Mouse (Mus musculus) forebrain, embryonic 13.5 days (tissue): ENCODE results near the gene Gtf3a. TPM values are rescaled to one million over a fixed set of nuclear protein-coding genes. Genes with fewer than 3 reads are reported as not detected.

Experiments
- ATAC-seq: fragments of 200-750 bp; cut with Nextera tagmentation; 2 replicates; pipeline ENCODE4 v1.8.0; 2017
- H3K27ac ChIP-seq: fragments of 300-500 bp; sonication (generic); 2 replicates; pipeline ENCODE4 v1.5.1; 2015; ENCODE audit warnings: inconsistent platforms, mild to moderate bottlenecking, moderate library complexity
- H3K27me3 ChIP-seq: fragments of 300-500 bp; sonication (generic); 2 replicates; pipeline ENCODE4 v1.6.1; 2015; ENCODE audit warnings: mild to moderate bottlenecking, inconsistent platforms
- H3K36me3 ChIP-seq: fragments of 300-500 bp; sonication (generic); 2 replicates; pipeline ENCODE4 v1.6.1; 2015; ENCODE audit warnings: mild to moderate bottlenecking, inconsistent platforms; ENCODE audit not compliant: poor library complexity, severe bottlenecking
- H3K4me1 ChIP-seq: fragments of 300-500 bp; sonication (generic); 2 replicates; pipeline ENCODE4 v1.6.1; 2015; ENCODE audit warnings: inconsistent platforms
- H3K4me2 ChIP-seq: fragments of 300-500 bp; sonication (generic); 2 replicates; pipeline ENCODE4 v1.6.1; 2015; ENCODE audit warnings: inconsistent platforms, mild to moderate bottlenecking, moderate library complexity
- H3K4me3 ChIP-seq: fragments of 300-500 bp; sonication (generic); 2 replicates; pipeline ENCODE4 v1.5.1; 2015; ENCODE audit warnings: mild to moderate bottlenecking, inconsistent platforms
- H3K9ac ChIP-seq: fragments of 300-500 bp; sonication (generic); 2 replicates; pipeline ENCODE4 v1.6.1; 2015; ENCODE audit warnings: mild to moderate bottlenecking, inconsistent platforms
- H3K9me3 ChIP-seq: fragments of 300-500 bp; sonication (generic); replicated peaks from 2 replicates; pipeline ENCODE4 v1.6.1; 2016; ENCODE audit warnings: inconsistent platforms
- WGBS: fragments of 180-500 bp; shearing (Covaris S2); methylation state at CpG from one replicate; pipeline ENCODE4 v1.1.7; 2015; 5-methylcytosine and 5-hydroxymethylcytosine counted together
- polyA plus RNA-seq: library from polyadenylated mRNA; unstranded; fragments of >200 nt; fragmentation: Nextera tagmentation; extraction: Ambion mirVana; gene quantifications from 2 replicates; pipeline ENCODE4 v1.2.1, GENCODE M21; 2015

Gtf3a gene
- polyA plus RNA-seq, 1 experiment from 2014 or later, result 107 TPM

DNA sequence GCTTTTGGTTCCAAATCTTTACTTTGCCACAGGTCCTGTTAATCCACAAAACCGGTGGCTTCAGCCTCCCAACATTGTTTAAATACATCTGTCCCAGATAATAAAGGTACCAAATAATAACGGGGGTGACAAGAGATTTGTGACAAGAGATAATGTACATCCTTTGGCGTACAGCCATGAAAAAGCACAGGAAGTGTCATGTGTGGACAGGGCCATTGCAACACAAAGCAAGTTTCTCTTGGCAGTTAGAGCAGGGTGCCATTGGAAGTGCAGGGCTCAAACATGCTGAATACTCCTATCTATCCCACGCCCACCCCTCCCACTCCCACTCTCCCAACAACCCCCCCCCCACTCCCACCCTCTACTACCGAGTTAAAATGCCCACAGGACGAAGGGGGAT, 46.5 kb downstream of the Gtf3a start:
- ATAC-seq, result no peak
- Histone ChIP-seq H3K9me3 (no peaks in the 10 kb centered on the region), H3K4me2 (no peak overlapping the region), H3K9ac (no peak overlapping the region), H3K36me3 (no peaks in the 10 kb centered on the region), H3K4me3 (no peak overlapping the region), H3K27me3 (peaks cover 15% of the 10 kb centered on the region; the same call in 1 of the 2 replicates), H3K4me1 (no peaks in the 10 kb centered on the region), H3K27ac (no peak overlapping the region)
- 74% methylated on average over 6 of the region's 6 CpGs for WGBS

- no peaks in the 10 kb centered on the region for H3K9me3 ChIP-seq
- H3K9ac ChIP-seq, result no peak overlapping the region
- H3K36me3 ChIP-seq, result no peaks in the 10 kb centered on the region
- no peak overlapping the region for H3K27ac ChIP-seq
- H3K27me3 ChIP-seq, result peaks cover 7% of the 10 kb centered on the region; the same call in 1 of the 2 replicates
- H3K4me2 ChIP-seq, result no peak overlapping the region
- no peak overlapping the region for H3K4me3 ChIP-seq
- no peaks in the 10 kb centered on the region for H3K4me1 ChIP-seq
- ATAC-seq, result no peak
- 81% methylated on average over 7 of the region's 7 CpGs for WGBS
Observed at GRCm38 (mm10) chr5:146996812-146997211, 48.4 kb downstream of the Gtf3a start.

DNA sequence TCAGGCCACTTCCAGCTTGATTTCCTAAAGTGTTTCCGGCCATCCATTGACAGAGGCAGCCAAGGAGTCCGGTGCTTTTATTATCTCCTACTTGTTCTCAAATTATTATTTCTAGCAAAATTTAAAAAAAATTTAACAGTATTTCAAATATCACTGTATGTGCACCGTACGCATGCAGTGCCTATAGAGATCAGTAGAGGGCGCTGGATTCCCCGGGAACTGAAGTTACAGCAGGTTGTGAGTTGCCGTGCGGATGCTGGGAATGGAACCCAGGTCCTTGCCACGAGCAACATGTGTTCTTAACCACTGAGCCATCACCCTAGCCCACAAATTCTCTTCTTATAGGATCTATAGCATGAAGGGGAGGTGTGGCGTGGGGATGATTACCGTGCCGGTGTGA, 50.3 kb downstream of the Gtf3a start:
- Histone ChIP-seq H3K36me3 (no peaks in the 10 kb centered on the region), H3K27ac (no peak overlapping the region), H3K4me2 (no peak overlapping the region), H3K4me1 (no peaks in the 10 kb centered on the region), H3K9me3 (peaks cover 5% of the 10 kb centered on the region; the same call in 1 of the 2 replicates), H3K9ac (no peak overlapping the region), H3K27me3 (no peaks in the 10 kb centered on the region), H3K4me3 (no peak overlapping the region)
- 92% methylated on average over 12 of the region's 12 CpGs for WGBS
- ATAC-seq, result no peak

DNA sequence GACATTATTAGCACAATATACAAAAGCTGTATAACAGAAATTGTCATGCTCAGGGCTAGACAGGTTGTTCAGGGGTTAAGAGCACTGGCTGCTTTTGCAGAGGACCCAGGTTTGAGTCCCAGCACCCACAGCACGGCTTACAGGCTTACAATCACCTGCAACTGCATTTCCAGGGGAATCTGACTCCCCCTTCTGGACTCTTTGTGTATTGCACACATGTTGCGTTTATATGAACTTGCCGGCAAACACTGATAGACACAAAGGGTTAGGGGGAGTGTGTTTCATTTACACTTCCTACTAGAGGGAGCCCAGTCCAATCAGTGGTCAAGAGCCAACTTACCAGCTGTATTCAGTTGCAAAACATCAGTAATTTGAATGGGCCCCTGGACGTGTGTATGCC, 52.9 kb downstream of the Gtf3a start:
- Histone ChIP-seq H3K4me2 (no peak overlapping the region), H3K9ac (no peak overlapping the region), H3K9me3 (peaks cover 6% of the 10 kb centered on the region; the same call in 1 of the 2 replicates), H3K36me3 (no peaks in the 10 kb centered on the region), H3K4me1 (no peaks in the 10 kb centered on the region), H3K27me3 (no peaks in the 10 kb centered on the region), H3K4me3 (no peak overlapping the region), H3K27ac (no peak overlapping the region)
- WGBS, result 83% methylated on average over 4 of the region's 4 CpGs
- ATAC-seq, result no peak

DNA sequence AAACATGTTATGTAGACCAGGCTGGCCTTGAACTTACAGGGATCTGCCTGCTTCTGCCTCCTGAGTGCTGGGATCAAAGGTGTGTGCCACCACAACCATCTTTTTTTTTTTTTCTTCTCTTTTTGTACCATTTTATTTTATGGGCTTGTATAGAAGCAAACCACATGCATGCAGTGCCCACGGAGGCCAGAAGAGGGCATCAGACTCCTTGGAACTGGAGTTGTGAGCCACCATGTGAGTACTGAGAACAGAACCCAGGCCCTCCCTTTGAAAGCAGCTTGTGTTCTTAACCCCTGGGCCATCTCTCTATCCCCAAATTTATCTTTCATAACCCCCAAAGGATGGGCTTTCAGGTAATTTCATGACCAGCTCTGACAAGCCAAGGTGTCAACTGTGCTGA, 54.8 kb downstream of the Gtf3a start:
- Histone ChIP-seq H3K27me3 (0 out of 2 replicates have a peak, but pooled peaks cover 2% of the 10 kb centered on the region), H3K27ac (no peak overlapping the region), H3K9ac (no peak overlapping the region), H3K4me3 (no peak overlapping the region), H3K9me3 (peaks cover 6% of the 10 kb centered on the region; the same call in 1 of the 2 replicates), H3K36me3 (no peaks in the 10 kb centered on the region), H3K4me2 (no peak overlapping the region), H3K4me1 (no peaks in the 10 kb centered on the region)
- no peak for ATAC-seq
- WGBS, result 53% methylated on average over 1 of the region's 1 CpGs

Other genes starting within 250 kb of the Gtf3a start
- 11.0 and 13.5 TPM in 2 replicates for gene Usp12, start 153.7 kb upstream of the Gtf3a start, polyA plus RNA-seq
- gene Rpl21, start 115.8 kb upstream of the Gtf3a start, polyA plus RNA-seq, result 427 and 455 TPM in 2 replicates
- gene Rasl11a, start 103.6 kb upstream of the Gtf3a start, polyA plus RNA-seq, result 17.8 and 19.4 TPM in 2 replicates
- 23.4 and 23.9 TPM in 2 replicates for gene Mtif3, start 15.1 kb downstream of the Gtf3a start, polyA plus RNA-seq
- 4.7 and 5.6 TPM in 2 replicates for gene Lnx2, start 127.9 kb downstream of the Gtf3a start, polyA plus RNA-seq
- gene Polr1d, start 128.4 kb downstream of the Gtf3a start, polyA plus RNA-seq, result 105 and 118 TPM in 2 replicates
- gene Gsx1, start 240.0 kb downstream of the Gtf3a start, polyA plus RNA-seq, result 4.0 and 4.7 TPM in 2 replicates